Mouse (Mus musculus) megakaryocyte, embryonic 14.5 days (primary cell): ENCODE measurements around the gene Rad51b.

Experiments used
- FLI1 ChIP-seq: IDR thresholded peaks from 2 replicates; pipeline ENCODE4 v1.6.1; 2012; ENCODE audit warnings: low read length, inconsistent platforms, mixed read lengths
- GATA1 ChIP-seq: IDR thresholded peaks from 3 replicates; pipeline ENCODE4 v1.6.1; 2012; ENCODE audit warnings: mixed read lengths, low read length, inconsistent platforms, borderline replicate concordance

DNA sequence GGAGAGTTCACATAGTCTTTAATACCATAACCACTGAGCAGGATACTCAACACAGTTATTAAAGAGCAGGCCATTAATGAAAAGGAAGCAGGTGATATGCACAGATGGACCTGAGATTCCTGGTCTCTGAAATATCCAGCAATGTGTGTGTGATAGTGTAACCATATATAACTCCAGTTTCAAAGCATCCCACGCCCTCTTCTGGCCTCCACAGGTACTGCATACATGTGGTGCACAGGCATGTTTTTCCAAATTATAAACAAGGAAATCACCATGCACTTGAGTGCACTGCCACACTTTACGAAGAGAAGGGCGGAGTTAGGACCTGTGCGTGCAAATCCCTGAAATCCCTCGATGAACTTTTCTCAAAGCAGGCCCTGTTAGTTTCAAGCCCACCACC, 484.7 kb downstream of the Rad51b start:
- TF ChIP-seq GATA1 (no peak), FLI1 (no peak)
